Mouse (Mus musculus) lung, adult 2 months (tissue): Measurements from ENCODE around the gene Igfbp4. TPM values are rescaled to one million over a fixed set of nuclear protein-coding genes. Genes with fewer than 3 reads are reported as not detected.

Experiments used
- DNase-seq: peaks from one replicate; pipeline ENCODE4 v3.0.0; 2022
- H3K4me1 ChIP-seq: fragments of 200-500 bp; 2 replicates; pipeline ENCODE4 v1.6.1; 2011; ENCODE audit warnings: low read length; ENCODE audit not compliant: control insufficient read depth, insufficient read depth
- H3K4me3 ChIP-seq: fragments of 200-500 bp; replicated peaks from 2 replicates; pipeline ENCODE3; 2011; ENCODE audit warnings: low read depth, mild to moderate bottlenecking, control low read depth, low read length; ENCODE audit errors: extremely low read depth
- CTCF ChIP-seq: fragments of 200-500 bp; IDR thresholded peaks from 2 replicates; pipeline ENCODE4 v1.5.1; 2011; ENCODE audit warnings: mild to moderate bottlenecking, low read length, control low read depth; ENCODE audit not compliant: insufficient read depth
- POLR2A ChIP-seq: fragments of 200-500 bp; IDR thresholded peaks from 2 replicates; pipeline ENCODE4 v1.6.1; 2011; ENCODE audit warnings: low read depth, mild to moderate bottlenecking, control low read depth, low read length, borderline replicate concordance; ENCODE audit errors: extremely low read depth
- WGBS: fragments of 180-500 bp; shearing (Covaris S2); methylation state at CpG from one replicate; pipeline ENCODE4 v1.1.7; 2018; 5-methylcytosine and 5-hydroxymethylcytosine counted together
- polyA plus RNA-seq: library from polyadenylated mRNA; depleted of rRNA; stranded (reverse); fragments of >200 nt; gene quantifications from 2 replicates; pipeline ENCODE4 v1.2.3, GENCODE M21; 2012; rRNA removed

Igfbp4 gene
- polyA plus RNA-seq, 1 experiment = 481 TPM

GRCm38 (mm10) chr11:99101693-99102092 is 60.6 kb downstream of the Igfbp4 start:
- no peak for DNase-seq
- Histone ChIP-seq H3K4me1 (peaks cover 3% of the 10 kb centered on the region; the same call in 1 of the 2 replicates), H3K4me3 (no peak overlapping the region)
- 67% methylated on average over 8 of the region's 8 CpGs for WGBS
- no peak for TF ChIP-seq POLR2A
- no peak for TF ChIP-seq CTCF

GRCm38 (mm10) chr11:99102575-99103270 is 61.7 kb downstream of the Igfbp4 start:
- Histone ChIP-seq H3K4me3 (no peak overlapping the region), H3K4me1 (peaks cover 3% of the 10 kb centered on the region; the same call in 1 of the 2 replicates)
- TF ChIP-seq POLR2A = no peak
- no peak for TF ChIP-seq CTCF
- WGBS = 70% methylated on average over 9 of the region's 9 CpGs
- no peak for DNase-seq

Other genes with a start within 250 kb of the Igfbp4 start
- gene Msl1, start 245.7 kb upstream of the Igfbp4 start, polyA plus RNA-seq = 39.0 and 54.3 TPM in 2 replicates
- gene Casc3, start 236.3 kb upstream of the Igfbp4 start, polyA plus RNA-seq = 33.6 and 37.9 TPM in 2 replicates
- gene Rapgefl1, start 204.5 kb upstream of the Igfbp4 start, polyA plus RNA-seq = 3.4 and 18.4 TPM in 2 replicates
- gene Wipf2, start 177.6 kb upstream of the Igfbp4 start, polyA plus RNA-seq = 10.1 and 14.0 TPM in 2 replicates
- gene Cdc6, start 133.4 kb upstream of the Igfbp4 start, polyA plus RNA-seq = 0.16 and 0.25 TPM in 2 replicates
- gene Rara, start 113.4 kb upstream of the Igfbp4 start, polyA plus RNA-seq = 59.0 and 62.2 TPM in 2 replicates
- gene Gjd3, start 58.2 kb upstream of the Igfbp4 start, polyA plus RNA-seq = 0.29 and 0.40 TPM in 2 replicates
- gene Top2a, start 17.1 kb upstream of the Igfbp4 start, polyA plus RNA-seq = 0.58 and 1.4 TPM in 2 replicates
- 2.9 and 4.9 TPM in 2 replicates for gene Tns4, start 48.1 kb downstream of the Igfbp4 start, polyA plus RNA-seq
- gene Ccr7, start 113.8 kb downstream of the Igfbp4 start, polyA plus RNA-seq = 15.5 and 19.7 TPM in 2 replicates
- gene Smarce1, start 189.8 kb downstream of the Igfbp4 start, polyA plus RNA-seq = 19.3 and 20.8 TPM in 2 replicates
- gene Krt222, start 202.8 kb downstream of the Igfbp4 start, polyA plus RNA-seq = 0.11 and 0.12 TPM in 2 replicates
- gene Krt24, start 244.0 kb downstream of the Igfbp4 start, polyA plus RNA-seq = not detected in 2 replicates